Mouse (Mus musculus) liver, embryonic 15.5 days (tissue): ENCODE data around the gene Racgap1. TPM values are rescaled to one million over a fixed set of nuclear protein-coding genes. Genes with fewer than 3 reads are reported as not detected.
A peak's percentile ranks its signal among the peaks of the same experiment; 100 is the strongest.

Experiments used
- ATAC-seq: fragments of 200-750 bp; cut with Nextera tagmentation; 2 replicates; pipeline ENCODE4 v1.8.0; 2017; ENCODE audit warnings: moderate number of reproducible peaks, mild to moderate bottlenecking, moderate library complexity; ENCODE audit not compliant: insufficient read depth
- H3K27ac ChIP-seq: fragments of 300-500 bp; sonication (generic); replicated peaks from 2 replicates; pipeline ENCODE4 v1.5.1; 2015; ENCODE audit warnings: mild to moderate bottlenecking, inconsistent platforms
- H3K27me3 ChIP-seq: fragments of 300-500 bp; sonication (generic); 2 replicates; pipeline ENCODE4 v1.6.1; 2015; ENCODE audit warnings: mild to moderate bottlenecking, inconsistent platforms
- H3K36me3 ChIP-seq: fragments of 300-500 bp; sonication (generic); replicated peaks from 2 replicates; pipeline ENCODE4 v1.6.1; 2015; ENCODE audit warnings: moderate library complexity, mild to moderate bottlenecking, inconsistent platforms
- H3K4me1 ChIP-seq: fragments of 300-500 bp; sonication (generic); replicated peaks from 2 replicates; pipeline ENCODE4 v1.6.1; 2015; ENCODE audit warnings: inconsistent platforms
- H3K4me2 ChIP-seq: fragments of 300-500 bp; sonication (generic); 2 replicates; pipeline ENCODE4 v1.6.1; 2015; ENCODE audit warnings: moderate library complexity, mild to moderate bottlenecking, inconsistent platforms
- H3K4me3 ChIP-seq: fragments of 300-500 bp; sonication (generic); replicated peaks from 2 replicates; pipeline ENCODE4 v1.5.1; 2015; ENCODE audit warnings: mild to moderate bottlenecking, inconsistent platforms
- H3K9ac ChIP-seq: fragments of 300-500 bp; sonication (generic); 2 replicates; pipeline ENCODE4 v1.6.1; 2015; ENCODE audit warnings: moderate library complexity, mild to moderate bottlenecking, inconsistent platforms
- H3K9me3 ChIP-seq: fragments of 300-500 bp; sonication (generic); replicated peaks from 2 replicates; pipeline ENCODE4 v1.6.1; 2016; ENCODE audit warnings: inconsistent platforms
- WGBS: fragments of 180-500 bp; shearing (Covaris S2); methylation state at CpG from one replicate; pipeline ENCODE4 v1.1.7; 2015; ENCODE audit warnings: mixed read lengths; ENCODE audit not compliant: insufficient replicate concordance; 5-methylcytosine and 5-hydroxymethylcytosine counted together
- polyA plus RNA-seq: library from polyadenylated mRNA; unstranded; fragments of >200 nt; fragmentation: Nextera tagmentation; extraction: Ambion mirVana; gene quantifications from 2 replicates; pipeline ENCODE4 v1.2.1, GENCODE M21; 2015

Racgap1 gene
- polyA plus RNA-seq, 1 experiment from 2014 or later = 66.2 TPM

DNA sequence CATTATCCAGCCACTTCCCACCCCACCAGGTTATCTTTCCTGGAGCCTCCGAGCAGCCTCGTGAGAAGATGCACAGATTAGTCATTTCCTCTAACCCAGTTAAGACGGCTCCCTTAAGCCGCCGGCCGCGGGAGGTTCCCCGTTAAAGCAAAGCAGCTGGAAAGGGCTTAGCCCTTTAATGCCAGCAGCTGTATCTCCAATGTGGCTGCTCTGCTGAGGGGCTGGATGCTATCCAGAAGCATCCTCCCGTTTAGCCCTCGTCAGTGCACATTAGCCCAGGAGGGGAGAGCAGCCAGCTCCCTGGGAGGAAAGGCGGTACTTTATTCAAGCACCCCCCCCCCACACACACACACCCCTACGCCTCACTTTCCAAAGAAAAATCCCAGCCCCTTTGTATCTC, 36.7 kb downstream of the Racgap1 start:
- no peak for ATAC-seq
- Histone ChIP-seq H3K27me3 (peaks cover 54% of the 10 kb centered on the region), H3K9me3 (no peaks in the 10 kb centered on the region), H3K4me3 (no peak overlapping the region), H3K9ac (no peak overlapping the region), H3K4me2 (no peak overlapping the region), H3K36me3 (peaks cover 5% of the 10 kb centered on the region), H3K27ac (no peak overlapping the region), H3K4me1 (0 out of 2 replicates have a peak, but pooled peaks cover 4% of the 10 kb centered on the region)
- 16% methylated on average over 12 of the region's 12 CpGs for WGBS

DNA sequence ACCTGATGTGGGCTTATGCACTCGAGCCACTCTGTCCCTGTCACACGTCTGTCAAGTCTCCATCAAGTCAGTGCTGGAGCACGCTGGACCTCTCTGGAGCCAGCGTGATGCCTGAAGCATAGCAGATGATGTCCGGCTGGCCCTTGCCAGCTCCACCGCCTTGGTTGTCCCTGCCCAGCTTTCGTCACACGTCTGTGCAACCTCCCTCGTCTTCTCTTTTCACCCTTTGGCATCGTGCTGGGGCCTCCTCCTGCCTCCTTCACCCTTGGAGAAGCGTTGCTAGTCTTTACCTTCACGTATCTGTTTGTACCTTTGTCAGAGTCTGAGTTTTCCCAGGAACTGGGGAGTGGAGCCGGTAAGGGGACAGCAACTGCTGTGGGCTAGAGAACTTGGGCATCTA, 37.2 kb downstream of the Racgap1 start:
- Histone ChIP-seq H3K4me1 (0 out of 2 replicates have a peak, but pooled peaks cover 4% of the 10 kb centered on the region), H3K27ac (no peak overlapping the region), H3K4me2 (no peak overlapping the region), H3K36me3 (no peaks in the 10 kb centered on the region), H3K27me3 (peaks cover 56% of the 10 kb centered on the region), H3K9ac (no peak overlapping the region), H3K4me3 (no peak overlapping the region), H3K9me3 (no peaks in the 10 kb centered on the region)
- ATAC-seq = no peak
- WGBS = 63% methylated on average over 13 of the region's 13 CpGs

DNA sequence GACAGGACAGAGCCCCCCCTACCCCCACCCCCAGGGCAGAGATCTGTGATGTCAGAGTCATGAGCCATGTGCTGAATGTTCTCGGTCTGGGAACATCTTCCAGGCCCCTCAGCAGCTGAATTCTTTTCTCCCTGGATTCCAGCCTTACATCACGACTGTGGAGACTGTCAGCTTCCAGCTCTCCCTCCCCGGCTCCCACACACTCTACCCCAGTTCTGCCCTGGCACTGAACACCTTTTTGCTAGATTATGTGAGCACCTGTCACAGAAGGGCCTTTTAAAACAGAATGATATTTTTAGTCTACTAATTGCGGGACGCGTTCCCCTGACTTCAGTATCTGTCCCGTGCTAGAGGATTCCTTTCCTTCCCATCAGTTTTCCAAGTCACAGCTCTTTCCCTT, 39.9 kb downstream of the Racgap1 start:
- H3K9ac ChIP-seq = no peak overlapping the region
- H3K4me3 ChIP-seq = no peak overlapping the region
- no peak overlapping the region for H3K4me2 ChIP-seq
- 62% methylated on average over 7 of the region's 7 CpGs for WGBS
- ATAC-seq = no peak
- no peaks in the 10 kb centered on the region for H3K9me3 ChIP-seq
- no peak overlapping the region for H3K27ac ChIP-seq
- H3K4me1 ChIP-seq = peaks cover 13% of the 10 kb centered on the region
- H3K27me3 ChIP-seq = peaks cover 81% of the 10 kb centered on the region
- no peaks in the 10 kb centered on the region for H3K36me3 ChIP-seq

DNA sequence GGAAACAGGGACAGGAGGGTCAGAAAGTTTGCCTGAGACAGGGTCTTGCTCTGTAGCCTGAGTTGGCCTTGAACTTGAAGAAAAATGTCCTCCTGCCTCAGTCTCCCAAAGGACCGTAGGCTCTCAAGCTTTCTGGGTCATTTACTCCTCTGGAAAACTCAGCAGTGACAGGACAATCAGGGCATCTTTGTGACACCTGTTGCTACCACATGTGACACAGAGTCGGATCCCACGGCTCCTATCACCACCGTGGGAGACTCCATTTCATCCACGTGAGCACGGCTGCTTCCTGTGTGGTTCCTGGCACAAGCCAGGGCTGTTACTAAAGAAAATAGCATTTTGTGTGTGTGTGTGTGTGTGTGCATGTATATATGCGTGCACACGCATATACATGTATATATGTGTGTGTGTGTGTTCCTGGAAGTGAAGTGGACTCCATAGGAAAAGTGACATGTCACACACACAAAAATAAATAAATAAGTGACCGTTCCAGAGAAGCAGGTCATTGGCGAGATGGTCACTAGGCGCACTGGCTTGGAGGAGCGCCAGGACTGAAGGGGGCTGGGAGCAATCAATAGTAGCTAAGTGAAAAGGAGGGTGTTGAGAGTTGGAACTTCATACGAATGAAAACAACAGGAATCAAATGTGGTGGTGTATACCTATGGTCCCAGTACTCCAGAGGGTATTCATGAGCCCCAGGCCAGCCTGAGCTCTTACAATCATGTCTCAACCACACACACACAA, 42.9 kb downstream of the Racgap1 start:
- H3K36me3 ChIP-seq = no peaks in the 10 kb centered on the region
- 62% methylated on average over 13 of the region's 13 CpGs for WGBS
- H3K27ac ChIP-seq = no peak overlapping the region
- H3K27me3 ChIP-seq = peaks cover 78% of the 10 kb centered on the region
- no peak for ATAC-seq
- H3K9ac ChIP-seq = no peak overlapping the region
- H3K4me3 ChIP-seq = no peak overlapping the region
- H3K4me1 ChIP-seq = peaks cover 15% of the 10 kb centered on the region
- H3K4me2 ChIP-seq = no peak overlapping the region
- H3K9me3 ChIP-seq = no peaks in the 10 kb centered on the region

DNA sequence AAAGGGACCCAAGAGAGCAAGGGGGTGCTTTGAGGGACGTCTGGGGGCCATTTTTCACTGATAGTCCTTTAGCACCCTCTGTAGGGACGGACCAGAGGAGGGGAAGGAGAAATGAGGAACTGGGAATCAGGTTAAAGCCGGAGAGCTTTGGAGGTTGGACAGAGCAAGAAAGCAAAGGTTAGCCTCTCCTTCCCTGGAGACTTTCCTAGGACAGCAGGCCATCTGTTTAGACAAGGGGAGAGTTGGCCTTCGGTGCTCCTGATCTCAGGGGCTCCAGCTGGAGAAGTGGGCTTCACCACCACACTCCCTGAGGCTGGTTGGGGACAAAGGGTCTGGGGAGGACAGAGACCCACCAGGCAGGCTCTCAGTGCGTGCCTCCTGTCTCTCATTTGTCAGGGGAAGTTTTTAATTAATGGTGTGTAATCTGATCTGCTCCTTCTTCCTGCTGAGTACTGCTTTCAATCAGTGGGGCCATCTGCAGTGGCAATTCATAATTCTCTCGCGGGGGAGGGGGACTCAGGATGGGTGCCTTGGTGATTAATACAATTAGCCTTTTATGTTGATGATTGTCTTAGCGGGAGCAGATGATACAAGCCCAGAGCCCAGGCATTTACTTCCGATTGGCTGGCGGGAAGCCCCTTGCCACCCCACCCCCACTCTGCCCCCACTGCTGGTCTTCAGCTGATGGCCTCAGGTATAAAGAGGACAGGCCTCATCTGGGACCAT, 43.9 kb downstream of the Racgap1 start:
- H3K9ac ChIP-seq = no peak overlapping the region
- ATAC-seq = no peak
- H3K27me3 ChIP-seq = peaks cover 84% of the 10 kb centered on the region
- H3K27ac ChIP-seq = no peak overlapping the region
- H3K9me3 ChIP-seq = no peaks in the 10 kb centered on the region
- H3K4me3 ChIP-seq = no peak overlapping the region
- no peak overlapping the region for H3K4me2 ChIP-seq
- WGBS = 32% methylated on average over 10 of the region's 10 CpGs
- peaks cover 15% of the 10 kb centered on the region for H3K4me1 ChIP-seq
- H3K36me3 ChIP-seq = no peaks in the 10 kb centered on the region

DNA sequence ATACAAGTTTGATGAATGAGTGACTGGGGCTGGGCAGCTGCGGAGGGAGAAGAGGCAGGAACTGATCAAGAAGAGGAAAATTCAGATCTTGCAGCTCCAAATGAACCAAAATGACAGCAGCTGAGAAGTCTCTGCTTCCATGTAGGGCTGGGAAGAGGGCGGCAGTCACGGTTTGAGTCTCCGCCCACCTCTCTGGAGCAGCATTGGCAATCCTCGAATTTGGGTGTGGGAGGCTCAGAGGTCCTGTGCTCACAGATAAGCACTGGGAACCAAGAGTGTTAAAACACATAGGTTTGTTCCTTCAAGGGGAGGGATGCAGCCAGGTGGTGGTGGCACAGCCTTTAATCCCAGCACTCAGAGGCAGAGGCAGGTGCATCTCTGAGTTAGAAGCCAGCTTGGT, 44.9 kb downstream of the Racgap1 start:
- WGBS = 20% methylated on average over 5 of the region's 5 CpGs
- ATAC-seq = peak; percentile 61
- no peak overlapping the region for H3K27ac ChIP-seq
- no peaks in the 10 kb centered on the region for H3K9me3 ChIP-seq
- H3K9ac ChIP-seq = no peak overlapping the region
- H3K4me1 ChIP-seq = peaks cover 15% of the 10 kb centered on the region
- H3K27me3 ChIP-seq = peaks cover 80% of the 10 kb centered on the region
- no peak overlapping the region for H3K4me2 ChIP-seq
- no peak overlapping the region for H3K4me3 ChIP-seq
- no peaks in the 10 kb centered on the region for H3K36me3 ChIP-seq

DNA sequence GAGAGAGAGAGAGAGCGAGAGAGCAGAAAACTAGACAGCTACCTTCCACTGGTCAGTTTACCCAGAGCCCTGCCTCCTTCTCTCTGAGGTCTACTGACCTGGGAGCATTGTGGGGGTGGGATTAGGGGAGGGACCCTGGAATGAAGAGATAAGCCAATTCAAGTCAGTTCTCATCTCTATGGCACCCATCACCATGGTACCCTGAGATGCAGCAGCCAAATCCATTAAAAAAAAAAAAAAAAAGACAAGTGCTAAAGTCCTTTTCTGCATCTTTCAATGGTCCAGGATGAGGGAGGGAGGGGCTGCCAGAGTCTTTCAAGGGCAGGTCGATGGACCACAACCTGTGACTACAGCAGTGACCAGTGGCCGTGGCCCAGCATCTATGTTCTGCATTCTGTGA, 45.9 kb downstream of the Racgap1 start:
- no peak overlapping the region for H3K4me3 ChIP-seq
- no peak overlapping the region for H3K27ac ChIP-seq
- H3K4me2 ChIP-seq = no peak overlapping the region
- peaks cover 15% of the 10 kb centered on the region for H3K4me1 ChIP-seq
- H3K9me3 ChIP-seq = no peaks in the 10 kb centered on the region
- 54% methylated on average over 3 of the region's 3 CpGs for WGBS
- H3K27me3 ChIP-seq = peaks cover 80% of the 10 kb centered on the region
- no peaks in the 10 kb centered on the region for H3K36me3 ChIP-seq
- no peak for ATAC-seq
- no peak overlapping the region for H3K9ac ChIP-seq

DNA sequence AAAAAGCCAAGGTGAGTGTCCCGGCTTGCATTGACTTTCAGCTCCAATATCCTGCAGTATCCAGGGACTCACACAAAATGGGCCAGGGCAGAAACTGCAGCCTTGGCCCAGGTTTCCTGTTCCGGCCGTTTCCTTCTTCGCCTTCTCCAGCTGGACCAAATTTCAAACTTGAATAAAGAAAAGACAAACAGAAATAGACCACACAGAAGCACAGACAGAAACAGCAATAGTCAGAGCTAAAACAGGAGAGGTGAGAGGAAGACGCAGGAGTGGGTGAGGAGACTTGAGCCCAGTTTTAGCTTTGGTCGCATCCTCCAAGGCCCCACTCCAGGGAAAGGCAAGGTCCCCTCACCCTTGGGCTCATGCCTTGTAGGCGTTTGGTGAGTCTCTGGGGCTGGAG, 48.2 kb downstream of the Racgap1 start:
- Histone ChIP-seq H3K4me3 (no peak overlapping the region), H3K4me1 (peaks cover 15% of the 10 kb centered on the region), H3K27me3 (peaks cover 88% of the 10 kb centered on the region), H3K4me2 (no peak overlapping the region), H3K9ac (no peak overlapping the region), H3K27ac (no peak overlapping the region), H3K36me3 (no peaks in the 10 kb centered on the region), H3K9me3 (no peaks in the 10 kb centered on the region)
- ATAC-seq = no peak
- WGBS = 60% methylated on average over 7 of the region's 7 CpGs

DNA sequence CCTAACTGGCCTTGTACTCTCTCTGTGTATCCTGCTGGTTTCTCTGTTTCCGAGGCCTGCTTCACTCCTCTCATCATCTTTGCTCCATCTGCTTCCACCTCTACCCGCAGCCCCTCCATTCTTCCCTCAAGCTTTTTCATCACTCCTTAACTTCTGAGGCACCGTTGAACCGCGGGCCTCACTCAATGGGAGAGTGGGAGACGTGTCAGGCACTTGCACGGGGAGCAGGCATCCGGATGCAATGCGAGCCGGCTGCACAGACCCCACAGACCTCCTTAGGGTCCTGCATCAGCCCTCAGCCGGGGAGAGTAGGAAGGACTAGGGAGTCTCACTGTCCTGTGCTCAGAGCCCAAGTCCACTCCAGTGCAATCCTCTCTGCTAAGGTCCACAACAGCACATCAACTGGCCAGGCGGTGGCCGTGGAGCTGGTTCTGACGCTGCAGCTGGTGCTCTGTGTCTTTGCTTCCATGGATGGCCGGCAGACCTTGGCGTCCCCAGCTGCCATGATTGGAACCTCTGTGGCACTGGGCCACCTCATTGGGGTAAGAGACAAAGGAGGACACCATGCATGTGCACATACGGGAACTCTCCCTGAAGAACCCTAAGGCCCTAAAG, 49.1 kb downstream of the Racgap1 start:
- peaks cover 88% of the 10 kb centered on the region for H3K27me3 ChIP-seq
- no peak for ATAC-seq
- H3K9ac ChIP-seq = no peak overlapping the region
- H3K4me3 ChIP-seq = no peak overlapping the region
- no peaks in the 10 kb centered on the region for H3K36me3 ChIP-seq
- no peaks in the 10 kb centered on the region for H3K9me3 ChIP-seq
- no peak overlapping the region for H3K4me2 ChIP-seq
- 75% methylated on average over 17 of the region's 17 CpGs for WGBS
- no peak overlapping the region for H3K27ac ChIP-seq
- peaks cover 13% of the 10 kb centered on the region for H3K4me1 ChIP-seq

DNA sequence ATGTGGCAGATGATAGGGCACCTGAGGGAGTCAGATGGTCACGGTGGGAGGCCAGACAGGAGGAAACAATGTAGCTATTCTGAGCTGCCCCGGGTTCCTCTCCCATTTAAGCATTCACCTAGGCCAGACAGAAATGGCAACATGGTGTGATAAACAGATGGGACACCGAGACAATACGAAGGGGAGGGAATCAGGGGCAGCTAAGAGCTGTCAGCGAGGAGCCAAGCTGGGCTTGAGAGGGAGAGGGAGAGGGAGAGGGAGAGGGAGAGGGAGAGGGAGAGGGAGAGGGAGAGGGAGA, 49.7 kb downstream of the Racgap1 start:
- Histone ChIP-seq H3K9ac (no peak overlapping the region), H3K27me3 (peaks cover 88% of the 10 kb centered on the region), H3K4me2 (no peak overlapping the region), H3K4me3 (no peak overlapping the region), H3K4me1 (peaks cover 7% of the 10 kb centered on the region), H3K9me3 (no peaks in the 10 kb centered on the region), H3K36me3 (no peaks in the 10 kb centered on the region), H3K27ac (no peak overlapping the region)
- no peak for ATAC-seq
- 19% methylated on average over 5 of the region's 5 CpGs for WGBS

DNA sequence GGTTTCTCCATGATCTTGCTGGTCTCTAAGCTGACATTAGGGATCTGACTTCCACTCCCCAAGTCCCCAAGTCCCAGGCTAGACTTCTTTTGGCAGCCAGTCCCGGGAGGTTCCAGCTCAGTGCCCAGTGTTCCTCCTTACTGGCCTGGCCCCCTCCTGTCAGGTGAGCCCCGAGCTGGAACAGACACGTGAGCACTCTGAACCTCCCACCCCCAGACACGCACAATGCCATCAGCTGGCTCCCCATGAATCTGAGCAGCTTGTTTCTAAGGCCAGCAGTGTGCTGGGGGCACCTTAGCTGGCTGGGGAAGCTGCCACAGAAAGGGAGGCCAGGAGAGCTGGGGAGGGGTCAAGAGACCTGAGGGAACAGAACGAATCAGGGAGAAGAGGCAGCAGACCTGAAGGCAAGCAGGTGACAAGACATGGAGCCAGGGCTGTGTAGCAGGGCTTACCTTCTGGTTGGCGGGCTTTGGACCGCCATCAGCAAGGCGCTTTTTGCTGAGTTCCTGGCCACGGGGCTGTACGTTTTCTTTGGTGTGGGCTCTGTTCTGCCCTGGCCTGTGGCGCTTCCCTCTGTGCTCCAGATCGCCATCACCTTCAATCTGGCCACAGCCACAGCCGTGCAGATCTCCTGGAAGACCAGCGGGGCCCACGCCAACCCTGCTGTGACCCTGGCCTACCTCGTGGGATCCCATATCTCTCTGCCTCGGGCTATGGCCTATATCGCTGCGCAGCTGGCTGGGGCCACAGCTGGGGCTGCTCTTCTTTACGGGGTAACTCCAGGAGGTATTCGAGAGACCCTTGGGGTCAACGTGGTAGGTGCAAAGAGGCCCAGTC, 50.3 kb downstream of the Racgap1 start, which contains the start of gene Aqp6:
Gene Aqp6, plus strand, starts transcription at position 415 of the 837 bp plus-strand sequence.
- no peak within 1 kb of the TSS for H3K4me3 ChIP-seq
- H3K4me2 ChIP-seq = no peak within 1 kb of the TSS
- peaks cover 87% of the 10 kb centered on the region for H3K27me3 ChIP-seq
- H3K9me3 ChIP-seq = no peaks in the 10 kb centered on the region
- 59% methylated on average over 22 of the region's 22 CpGs for WGBS
- no peak for ATAC-seq
- no peaks in the 10 kb centered on the region for H3K36me3 ChIP-seq
- H3K27ac ChIP-seq = no peak within 1 kb of the TSS
- H3K9ac ChIP-seq = no peak within 1 kb of the TSS
- peaks cover 2% of the 10 kb centered on the region for H3K4me1 ChIP-seq
